Mouse (Mus musculus): Measurements from ENCODE around the gene Rpl29. TPM values are rescaled to one million over a fixed set of nuclear protein-coding genes. Genes with fewer than 3 reads are reported as not detected.

Rpl29 gene
- polyA plus RNA-seq, 1 experiment from 2014 or later, result 862 TPM

DNA sequence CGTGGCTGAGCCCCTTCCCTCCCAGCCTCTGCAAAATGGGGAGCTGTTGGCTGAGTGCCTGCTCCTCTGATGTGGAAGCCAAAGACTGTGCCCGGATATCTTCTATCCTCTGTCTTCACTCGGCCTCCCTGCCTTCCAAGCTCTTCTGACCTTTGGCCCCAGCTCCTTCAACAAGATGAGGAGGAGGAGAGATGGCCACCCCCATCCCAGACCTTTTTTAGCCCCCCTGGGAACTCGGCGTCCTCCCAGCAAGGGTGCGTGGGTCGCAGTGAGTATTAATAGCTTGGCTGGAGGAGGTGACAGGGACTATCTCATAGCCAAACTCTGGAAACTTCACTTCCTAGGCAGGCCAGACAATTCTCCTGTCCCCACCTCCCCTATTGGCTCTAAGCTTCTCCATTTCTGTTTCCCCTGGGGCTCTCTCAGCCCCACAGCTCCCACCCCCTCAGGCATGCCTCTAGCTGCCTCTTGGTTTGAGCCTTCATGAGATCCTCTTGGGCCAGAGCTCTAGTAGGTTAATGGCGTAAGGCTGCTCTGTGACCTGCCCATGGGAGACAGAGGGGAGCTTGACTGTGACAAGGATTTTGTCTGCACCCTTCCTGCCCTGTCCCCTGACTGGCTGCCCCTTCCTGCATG lies 22.7 kb upstream of the Rpl29 start:
- H3K4me1 ChIP-seq, result peaks cover 86% of the 10 kb centered on the region
- DNase-seq (ENCODE audit: low spot score), result no peak
- peak overlapping the region; percentile 69 for H3K27ac ChIP-seq
- no peaks in the 10 kb centered on the region for H3K9me3 ChIP-seq
- no peak overlapping the region for H3K4me3 ChIP-seq
- no peaks in the 10 kb centered on the region for H3K27me3 ChIP-seq (ENCODE audit: insufficient read depth, poor library complexity, severe bottlenecking)
- no peaks in the 10 kb centered on the region for H3K36me3 ChIP-seq
- 33% methylated on average over 8 of the region's 8 CpGs for WGBS

DNA sequence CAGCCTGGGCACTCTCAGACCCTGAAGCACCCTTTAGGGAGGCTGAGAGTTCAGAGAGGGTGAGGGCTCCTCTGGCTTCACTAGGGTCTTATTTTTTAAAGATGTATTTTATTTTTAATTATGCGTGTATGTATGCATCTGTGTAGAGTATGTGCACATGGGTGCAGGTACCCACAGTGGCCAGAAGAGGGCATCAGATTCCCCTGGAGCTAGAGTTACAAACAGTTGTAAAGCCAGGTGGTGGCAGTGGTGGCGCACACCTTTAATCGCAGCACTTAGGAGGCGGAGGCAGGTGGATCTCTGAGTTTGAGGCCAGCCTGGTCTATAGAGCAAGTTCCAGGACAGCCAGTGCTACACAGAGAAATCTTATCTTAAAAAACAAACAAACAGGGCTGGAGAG lies 20.2 kb upstream of the Rpl29 start:
- Histone ChIP-seq H3K4me1 (peaks cover 74% of the 10 kb centered on the region), H3K27me3 (ENCODE audit: insufficient read depth, poor library complexity, severe bottlenecking) (no peaks in the 10 kb centered on the region), H3K9me3 (no peaks in the 10 kb centered on the region), H3K36me3 (no peaks in the 10 kb centered on the region), H3K27ac (peak overlapping the region; percentile 56; the same call in 1 of the 2 replicates), H3K4me3 (no peak overlapping the region)
- 96% methylated on average over 4 of the region's 4 CpGs for WGBS
- DNase-seq (ENCODE audit: low spot score), result no peak

DNA sequence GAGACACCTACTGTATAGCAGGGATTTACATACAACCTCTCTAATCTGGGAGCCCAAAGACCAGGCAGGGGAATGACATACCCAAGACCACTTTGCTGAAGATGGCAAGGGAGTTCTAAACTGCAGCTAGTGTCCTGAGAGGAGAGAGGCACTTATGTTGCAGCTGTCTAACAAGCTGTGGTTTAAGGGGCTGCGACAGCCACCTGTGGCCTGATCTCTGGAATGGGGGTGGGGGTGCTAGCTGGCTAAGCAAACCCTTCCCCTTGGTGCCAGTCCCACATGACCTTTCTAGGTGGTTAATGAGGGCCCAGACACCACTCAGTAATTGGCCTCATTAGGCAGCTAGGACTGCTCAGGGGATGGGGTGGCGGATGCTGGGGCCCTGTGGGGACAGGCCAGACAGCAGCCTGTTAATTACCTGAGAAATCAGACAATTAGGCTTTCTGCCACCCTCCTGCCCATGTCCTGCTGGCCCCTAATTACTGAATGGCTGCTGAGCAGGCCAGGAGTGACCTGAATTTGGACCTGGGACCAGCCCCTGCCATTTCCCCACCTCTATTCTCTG lies 19.1 kb upstream of the Rpl29 start:
- DNase-seq (ENCODE audit: low spot score), result no peak
- Histone ChIP-seq H3K27ac (peak overlapping the region; percentile 32; the same call in 1 of the 2 replicates), H3K36me3 (no peaks in the 10 kb centered on the region), H3K27me3 (ENCODE audit: insufficient read depth, poor library complexity, severe bottlenecking) (no peaks in the 10 kb centered on the region), H3K4me3 (no peak overlapping the region), H3K4me1 (peaks cover 65% of the 10 kb centered on the region), H3K9me3 (no peaks in the 10 kb centered on the region)
- WGBS, result 84% methylated on average over 2 of the region's 2 CpGs

DNA sequence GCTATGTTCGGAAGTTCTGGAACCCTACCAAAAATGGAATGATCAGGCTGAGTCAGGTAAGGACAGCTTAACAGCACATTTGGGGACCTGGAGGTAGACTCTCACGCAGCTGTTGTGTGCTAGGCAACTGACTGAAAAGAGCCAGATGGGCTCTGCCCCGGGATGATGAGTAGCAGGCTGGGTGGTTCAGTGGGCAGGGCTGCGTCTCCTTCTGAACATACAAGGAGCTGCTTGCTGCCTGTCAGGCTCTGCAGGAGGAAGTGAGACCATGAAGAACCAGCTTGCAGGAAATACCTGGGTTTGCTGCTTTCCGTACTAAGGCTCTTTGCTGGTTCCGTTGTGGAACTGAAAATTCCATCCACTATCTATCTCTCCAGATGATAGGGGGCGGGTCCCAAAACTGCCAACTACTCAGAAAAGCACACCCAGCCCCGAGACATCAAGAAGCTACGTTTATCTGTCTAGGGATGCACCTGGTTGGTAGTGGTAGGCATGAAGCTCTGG lies 18.1 kb upstream of the Rpl29 start:
- no peak for DNase-seq (ENCODE audit: low spot score)
- peaks cover 55% of the 10 kb centered on the region for H3K4me1 ChIP-seq
- no peak overlapping the region for H3K4me3 ChIP-seq
- H3K9me3 ChIP-seq, result no peaks in the 10 kb centered on the region
- no peaks in the 10 kb centered on the region for H3K27me3 ChIP-seq (ENCODE audit: insufficient read depth, poor library complexity, severe bottlenecking)
- 57% methylated on average over 9 of the region's 9 CpGs for WGBS
- peak overlapping the region; percentile 4; the same call in 1 of the 2 replicates for H3K27ac ChIP-seq
- H3K36me3 ChIP-seq, result no peaks in the 10 kb centered on the region

DNA sequence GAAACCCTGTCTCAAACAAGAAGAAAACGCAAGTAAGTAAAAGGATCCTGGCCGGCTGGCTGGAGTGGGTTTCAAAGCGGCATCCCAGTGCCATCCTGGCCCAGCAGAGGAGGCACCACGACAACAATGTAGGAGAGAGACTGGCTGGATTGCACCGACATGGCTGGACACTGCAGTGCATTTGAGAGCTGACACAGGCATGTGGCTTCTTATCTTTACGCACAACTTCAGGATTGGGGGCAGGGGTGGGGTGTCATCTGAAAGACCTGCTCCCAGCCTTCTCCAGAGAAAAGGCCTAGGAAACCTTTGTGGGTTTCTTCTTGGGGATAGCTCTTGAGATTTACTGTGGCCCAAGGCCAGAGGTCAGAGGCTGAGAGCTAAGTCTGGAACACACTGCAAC lies 17.5 kb upstream of the Rpl29 start:
- Histone ChIP-seq H3K27me3 (ENCODE audit: insufficient read depth, poor library complexity, severe bottlenecking) (no peaks in the 10 kb centered on the region), H3K27ac (peak overlapping the region; percentile 57; the same call in 1 of the 2 replicates), H3K36me3 (no peaks in the 10 kb centered on the region), H3K4me1 (peaks cover 49% of the 10 kb centered on the region), H3K9me3 (no peaks in the 10 kb centered on the region), H3K4me3 (no peak overlapping the region)
- 51% methylated on average over 6 of the region's 6 CpGs for WGBS
- DNase-seq (ENCODE audit: low spot score), result no peak

DNA sequence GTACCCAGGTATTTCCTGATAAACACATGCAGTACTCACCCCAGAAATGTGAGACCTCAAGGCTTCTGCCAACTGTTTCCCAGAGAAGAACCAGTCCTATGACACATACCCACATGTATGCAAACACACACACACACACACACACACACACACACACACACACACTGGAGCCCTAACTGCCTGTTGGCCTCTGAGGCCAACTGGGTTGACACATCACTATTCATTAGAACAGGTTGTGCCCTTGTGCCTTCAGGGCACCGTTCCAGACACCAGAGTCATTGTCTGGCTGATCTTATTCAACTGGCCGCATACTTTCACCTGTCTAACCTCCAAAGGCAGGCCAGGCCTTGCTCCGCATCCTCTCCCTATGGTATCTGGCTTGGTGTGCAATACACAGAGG lies 17.0 kb upstream of the Rpl29 start:
- Histone ChIP-seq H3K27me3 (ENCODE audit: insufficient read depth, poor library complexity, severe bottlenecking) (no peaks in the 10 kb centered on the region), H3K27ac (0 out of 2 replicates have a peak overlapping the region, but pooled peaks have one; percentile 57), H3K4me1 (peaks cover 49% of the 10 kb centered on the region), H3K4me3 (no peak overlapping the region), H3K9me3 (no peaks in the 10 kb centered on the region), H3K36me3 (no peaks in the 10 kb centered on the region)
- WGBS, result 83% methylated on average over 3 of the region's 3 CpGs
- DNase-seq (ENCODE audit: low spot score), result no peak

DNA sequence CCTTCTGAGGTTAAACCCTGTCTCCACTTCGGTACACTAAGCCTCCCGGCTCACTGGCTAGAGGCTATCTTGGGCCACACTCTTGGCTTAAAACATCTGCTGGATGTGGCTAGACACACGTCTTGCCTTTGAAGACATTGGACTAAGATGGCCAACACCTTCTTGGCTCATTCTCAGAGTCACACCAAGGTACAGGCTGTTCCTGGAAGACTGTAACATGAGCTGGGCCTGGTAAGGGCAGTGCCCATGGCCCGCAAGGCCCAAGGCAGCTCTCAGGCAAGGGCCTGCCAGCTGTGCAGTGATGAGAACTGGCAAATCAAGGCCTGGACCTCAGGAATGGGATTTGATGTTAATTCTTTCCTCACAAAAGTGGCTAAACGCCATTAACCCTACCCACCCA lies 15.6 kb upstream of the Rpl29 start:
- H3K4me1 ChIP-seq, result peaks cover 49% of the 10 kb centered on the region
- H3K4me3 ChIP-seq, result no peak overlapping the region
- no peak overlapping the region for H3K27ac ChIP-seq
- peaks cover 3% of the 10 kb centered on the region; the same call in 1 of the 2 replicates for H3K27me3 ChIP-seq (ENCODE audit: insufficient read depth, poor library complexity, severe bottlenecking)
- no peaks in the 10 kb centered on the region for H3K9me3 ChIP-seq
- no peak for DNase-seq (ENCODE audit: low spot score)
- no peaks in the 10 kb centered on the region for H3K36me3 ChIP-seq
- 83% methylated on average over 5 of the region's 5 CpGs for WGBS

DNA sequence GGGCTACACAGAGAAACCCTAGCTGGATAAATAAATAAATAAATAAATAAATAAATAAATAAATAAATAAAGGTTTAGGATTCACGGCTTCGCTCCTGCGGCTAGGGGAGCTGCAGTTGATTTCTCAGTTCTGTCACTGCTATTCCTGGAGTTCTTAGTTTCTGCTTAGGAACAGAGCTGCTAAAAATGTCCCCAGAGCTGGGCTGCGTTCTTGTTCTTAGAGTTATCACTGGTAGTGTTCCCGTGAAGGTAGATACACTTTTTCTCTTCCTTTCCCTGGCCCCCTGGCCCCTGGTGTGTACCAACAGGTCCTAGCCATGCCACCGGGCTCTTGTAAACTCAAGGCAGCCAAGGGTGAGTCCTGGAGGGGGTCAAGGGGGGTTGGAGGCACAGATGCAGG lies 12.4 kb upstream of the Rpl29 start:
- H3K27ac ChIP-seq, result peak overlapping the region; percentile 83; the same call in 1 of the 2 replicates
- WGBS, result 63% methylated on average over 6 of the region's 6 CpGs
- no peak for DNase-seq (ENCODE audit: low spot score)

DNA sequence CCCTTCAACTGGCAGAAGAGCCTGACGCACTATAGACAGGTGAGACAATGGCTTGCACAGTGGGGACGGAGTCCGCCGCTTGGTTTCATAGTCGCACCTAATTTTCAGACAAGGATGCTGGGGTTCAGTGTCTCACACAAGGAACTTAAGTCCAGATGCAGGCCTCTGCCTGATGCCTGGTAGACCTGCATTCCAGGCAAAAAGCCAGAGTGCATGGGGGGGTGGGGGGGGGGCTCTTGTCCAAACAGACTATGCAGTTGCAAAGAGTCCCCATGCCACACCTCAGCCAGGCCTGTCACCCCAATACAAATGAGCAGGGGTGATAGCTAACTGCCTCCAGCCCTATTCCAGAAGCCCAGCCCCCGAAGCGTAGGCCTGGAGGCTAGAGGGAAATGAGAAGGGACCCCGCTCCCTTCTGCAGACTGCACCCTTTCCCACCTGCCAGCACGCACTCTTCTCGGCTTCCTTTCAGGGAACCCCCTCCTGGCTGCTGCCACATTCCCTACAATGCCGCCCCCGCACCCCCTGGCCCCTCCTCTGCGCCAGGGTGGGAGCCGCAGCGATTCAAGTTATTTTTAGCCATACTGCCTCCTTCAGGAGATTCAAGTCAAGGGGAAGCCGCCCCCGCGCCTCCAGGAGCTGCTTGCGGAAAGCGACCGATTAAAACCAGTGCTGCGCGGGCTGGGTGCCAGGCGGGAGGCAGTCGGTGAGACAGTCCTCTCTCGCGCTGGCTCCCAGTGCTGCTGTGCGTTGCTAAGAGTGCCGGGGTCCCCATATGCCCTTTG lies 11.2 kb upstream of the Rpl29 start:
- WGBS, result 17% methylated on average over 29 of the region's 29 CpGs
- Histone ChIP-seq H3K4me3 (peak overlapping the region; percentile 54), H3K9me3 (no peaks in the 10 kb centered on the region), H3K36me3 (no peaks in the 10 kb centered on the region), H3K4me1 (peaks cover 44% of the 10 kb centered on the region), H3K27me3 (ENCODE audit: insufficient read depth, poor library complexity, severe bottlenecking) (peaks cover 21% of the 10 kb centered on the region), H3K27ac (peak overlapping the region; percentile 83)
- DNase-seq (ENCODE audit: low spot score), result peak; percentile 88

More for the DNA sequence above, 12.4 kb upstream of the Rpl29 start:
- no peaks in the 10 kb centered on the region for H3K9me3 ChIP-seq
- peaks cover 51% of the 10 kb centered on the region for H3K4me1 ChIP-seq
- peaks cover 21% of the 10 kb centered on the region for H3K27me3 ChIP-seq (ENCODE audit: insufficient read depth, poor library complexity, severe bottlenecking)
- H3K36me3 ChIP-seq, result no peaks in the 10 kb centered on the region
- H3K4me3 ChIP-seq, result no peak overlapping the region

DNA sequence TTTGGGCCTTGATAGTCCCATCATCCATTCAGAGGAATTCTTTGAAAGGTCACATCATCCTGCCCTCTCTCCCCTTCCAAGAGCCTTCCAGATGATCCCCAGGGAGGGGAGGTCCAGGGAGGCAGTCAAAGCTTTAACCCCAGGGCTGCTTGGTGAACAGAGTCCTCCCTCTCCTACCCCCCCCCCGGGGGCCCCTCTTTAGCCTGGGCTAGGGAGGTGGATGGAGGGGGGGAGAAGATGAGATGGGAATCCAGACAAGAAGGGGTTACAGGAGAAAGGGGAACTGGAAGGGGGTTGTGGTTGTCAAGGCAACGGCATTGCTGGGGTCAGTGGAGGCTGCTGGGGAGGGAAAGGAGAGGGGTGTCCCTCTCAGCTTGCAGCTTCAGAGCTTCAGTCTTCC lies 8.6 kb upstream of the Rpl29 start:
- Histone ChIP-seq H3K27ac (peak overlapping the region; percentile 67; the same call in 1 of the 2 replicates), H3K4me3 (no peak overlapping the region), H3K4me1 (peaks cover 44% of the 10 kb centered on the region), H3K36me3 (no peaks in the 10 kb centered on the region), H3K9me3 (no peaks in the 10 kb centered on the region), H3K27me3 (ENCODE audit: insufficient read depth, poor library complexity, severe bottlenecking) (peaks cover 21% of the 10 kb centered on the region)
- whole genome bisulfite sequencing, result 8% methylated on average over 2 of the region's 2 CpGs
- no peak for DNase-seq (ENCODE audit: low spot score)

DNA sequence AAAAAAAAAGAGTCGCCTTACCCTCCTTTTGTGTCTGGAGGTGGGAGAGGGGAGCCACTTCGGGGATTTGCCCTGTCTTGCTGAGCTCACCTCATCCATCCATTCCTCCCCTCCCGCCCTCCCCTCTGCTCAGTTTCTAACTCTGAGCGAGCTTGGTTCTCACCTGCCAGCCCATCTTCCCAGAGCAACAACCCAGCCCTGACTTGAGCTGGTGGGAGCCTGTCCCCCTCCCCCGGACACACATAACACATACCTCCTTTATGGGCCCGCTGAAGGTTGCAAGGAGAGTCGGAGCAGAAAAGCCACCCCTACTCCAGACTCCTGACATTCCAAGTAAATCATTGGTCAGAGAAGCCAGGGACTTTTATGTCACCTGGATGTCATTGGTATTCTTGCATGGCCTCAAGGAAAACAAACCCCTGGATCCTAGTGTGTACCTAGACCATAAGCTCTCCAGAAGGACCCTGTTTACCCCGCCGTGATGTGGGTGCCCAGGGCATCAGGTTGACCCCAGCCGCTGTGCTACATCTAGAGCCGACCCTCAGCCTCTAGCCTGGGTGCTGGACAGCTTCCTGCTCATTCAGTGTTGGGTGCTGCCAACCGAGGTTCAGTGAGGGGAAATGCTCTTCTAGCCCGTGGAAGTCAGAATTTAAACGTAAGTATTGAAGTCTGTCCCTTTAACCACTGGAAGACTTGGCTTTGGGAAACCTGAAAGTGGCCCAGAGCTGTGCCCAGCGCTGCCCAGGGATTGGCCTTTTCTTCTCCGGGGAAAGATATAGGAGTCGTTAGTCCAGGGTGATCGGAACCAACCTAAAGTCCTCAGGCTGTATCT lies 8.0 kb upstream of the Rpl29 start:
- WGBS, result 11% methylated on average over 18 of the region's 18 CpGs
- peak overlapping the region; percentile 67 for H3K27ac ChIP-seq
- H3K4me1 ChIP-seq, result peaks cover 44% of the 10 kb centered on the region
- peak overlapping the region; percentile 22; the same call in 1 of the 2 replicates for H3K4me3 ChIP-seq
- H3K27me3 ChIP-seq (ENCODE audit: insufficient read depth, poor library complexity, severe bottlenecking), result peaks cover 21% of the 10 kb centered on the region
- H3K36me3 ChIP-seq, result no peaks in the 10 kb centered on the region
- no peaks in the 10 kb centered on the region for H3K9me3 ChIP-seq
- DNase-seq (ENCODE audit: low spot score), result no peak

DNA sequence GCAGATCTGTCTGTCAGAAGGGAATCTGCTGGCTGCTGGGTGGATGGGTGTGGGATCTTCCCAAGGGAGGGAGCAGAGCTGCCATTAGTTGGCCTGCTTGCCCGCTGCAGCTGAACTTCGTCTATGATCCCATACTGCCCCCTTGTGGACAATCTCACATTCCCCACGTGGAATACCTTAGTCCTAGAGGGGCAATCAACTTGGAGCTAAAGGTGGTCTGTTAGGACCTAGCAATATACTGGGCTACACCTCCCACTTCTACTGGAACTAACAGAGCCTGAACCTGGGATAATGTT lies 7.4 kb upstream of the Rpl29 start:
- H3K4me1 ChIP-seq, result peaks cover 44% of the 10 kb centered on the region
- H3K27ac ChIP-seq, result peak overlapping the region; percentile 23; the same call in 1 of the 2 replicates
- DNase-seq (ENCODE audit: low spot score), result peak; percentile 93
- H3K27me3 ChIP-seq (ENCODE audit: insufficient read depth, poor library complexity, severe bottlenecking), result peaks cover 21% of the 10 kb centered on the region
- peak overlapping the region; percentile 22; the same call in 1 of the 2 replicates for H3K4me3 ChIP-seq
- no peaks in the 10 kb centered on the region for H3K9me3 ChIP-seq
- no peaks in the 10 kb centered on the region for H3K36me3 ChIP-seq
- under 1% methylated on average over 3 of the region's 3 CpGs for WGBS

Data from heart, embryonic 10.5 days (tissue).